In the genomic region with DNA sequence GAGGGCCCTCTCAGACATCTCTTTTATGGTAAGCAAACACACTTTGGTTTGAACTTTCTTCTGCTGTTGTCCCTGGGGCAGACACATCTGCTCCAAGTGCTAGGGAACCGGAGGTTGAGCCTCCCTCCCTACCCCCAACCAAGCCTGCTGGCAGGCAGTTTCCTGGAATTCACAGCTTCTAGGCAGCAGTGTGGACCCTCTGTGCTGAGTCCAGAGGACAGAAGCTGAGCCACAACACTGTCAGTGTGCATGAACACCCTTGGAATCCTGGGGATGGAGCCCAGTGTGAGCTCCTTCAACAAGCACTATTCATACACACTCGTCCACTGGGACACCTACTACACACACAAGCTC, we compare ENCODE assay signal across 9 mouse cellular contexts. TPM values are rescaled to one million over a fixed set of nuclear protein-coding genes. Genes with fewer than 3 reads are reported as not detected.
A peak's percentile ranks its signal among the peaks of the same experiment; 100 is the strongest.
DNase-seq lines count a peak whose midpoint lies in the region; ATAC-seq lines count a peak whose summit lies in the region.
"Had no signal": no experiment of that assay in that cellular context is flagged by ENCODE, and none has a peak within 500 bp of the region (broad histone marks: within the 10 kb centered on the region; RNA-seq: fewer than 3 reads in every experiment).

No protein-coding gene starts in this region.

- peaks cover 90% of the 10 kb centered on the region for H3K4me1 ChIP-seq in midbrain, embryonic 10.5 days
- peaks cover 59% of the 10 kb centered on the region for H3K4me1 ChIP-seq in midbrain, embryonic 16.5 days (ENCODE audit: control insufficient read depth, insufficient read depth, low read length)
- H3K4me1 ChIP-seq in intestine, embryonic 14.5 days (replicated peaks; ENCODE audit: control insufficient read depth, insufficient read depth, low read length): peaks cover 88% of the 10 kb centered on the region
- peaks cover 84% of the 10 kb centered on the region for H3K4me1 ChIP-seq in liver, embryonic 11.5 days (replicated peaks; ENCODE audit: control insufficient read depth, insufficient read depth, low read length)

- H3K4me3 ChIP-seq in midbrain, embryonic 10.5 days: no peak overlapping the region
- H3K4me3 ChIP-seq in midbrain, embryonic 16.5 days (ENCODE audit: low read depth, low read length): no peak overlapping the region
- H3K4me3 ChIP-seq in intestine, embryonic 14.5 days (ENCODE audit: low read depth, low read length): no peak overlapping the region
- no peak overlapping the region for H3K4me3 ChIP-seq in liver, embryonic 11.5 days (ENCODE audit: low read depth, low read length)

- no peak for ATAC-seq in midbrain, embryonic 16.5 days
- 0 out of 2 replicates have a peak, but pooled peaks have one; percentile 4 for ATAC-seq in intestine, embryonic 14.5 days (replicated peaks; ENCODE audit: low FRiP score, low TSS enrichment, low read depth)
- 0 out of 2 replicates have a peak, but pooled peaks have one; percentile 8 for ATAC-seq in liver, embryonic 11.5 days (replicated peaks; ENCODE audit: low FRiP score)

- H3K9me3 ChIP-seq in midbrain, embryonic 10.5 days (replicated peaks): no peaks in the 10 kb centered on the region
- no peaks in the 10 kb centered on the region for H3K9me3 ChIP-seq in midbrain, embryonic 16.5 days (replicated peaks; ENCODE audit: control insufficient read depth, low read length, poor library complexity, severe bottlenecking)
- no peaks in the 10 kb centered on the region for H3K9me3 ChIP-seq in intestine, embryonic 14.5 days (ENCODE audit: control insufficient read depth, low read length)
- H3K9me3 ChIP-seq in liver, embryonic 11.5 days (ENCODE audit: control insufficient read depth, low read length): no peaks in the 10 kb centered on the region

- peaks cover 31% of the 10 kb centered on the region for H3K36me3 ChIP-seq in midbrain, embryonic 10.5 days
- no peaks in the 10 kb centered on the region for H3K36me3 ChIP-seq in midbrain, embryonic 16.5 days (ENCODE audit: control insufficient read depth, insufficient read depth, low read length)
- peaks cover 18% of the 10 kb centered on the region for H3K36me3 ChIP-seq in intestine, embryonic 14.5 days (ENCODE audit: control insufficient read depth, insufficient read depth, low read length)
- H3K36me3 ChIP-seq in liver, embryonic 11.5 days (ENCODE audit: control insufficient read depth, insufficient read depth, low read length): peaks cover 2% of the 10 kb centered on the region; the same call in 1 of the 2 replicates

- no peaks in the 10 kb centered on the region; the same call in 1 of the 2 replicates for H3K27me3 ChIP-seq in midbrain, embryonic 10.5 days (ENCODE audit: low read depth, poor library complexity, severe bottlenecking)
- no peaks in the 10 kb centered on the region for H3K27me3 ChIP-seq in midbrain, embryonic 16.5 days (ENCODE audit: control insufficient read depth, insufficient read depth, low read depth, low read length)
- no peaks in the 10 kb centered on the region for H3K27me3 ChIP-seq in intestine, embryonic 14.5 days (replicated peaks; ENCODE audit: control insufficient read depth, insufficient read depth, low read length)
- no peaks in the 10 kb centered on the region for H3K27me3 ChIP-seq in liver, embryonic 11.5 days (replicated peaks; ENCODE audit: control insufficient read depth, insufficient read depth, low read length)

- peak overlapping the region; percentile 85 for H3K27ac ChIP-seq in midbrain, embryonic 10.5 days (replicated peaks)
- no peak overlapping the region for H3K27ac ChIP-seq in midbrain, embryonic 16.5 days (ENCODE audit: low read length)
- H3K27ac ChIP-seq in intestine, embryonic 14.5 days (ENCODE audit: low read depth): peak overlapping the region; percentile 81
- peak overlapping the region; percentile 75 for H3K27ac ChIP-seq in liver, embryonic 11.5 days (ENCODE audit: low read depth, low read length)

- WGBS in midbrain, embryonic 10.5 days: 44% methylated on average over 2 of the region's 2 CpGs
- 37% methylated on average over 2 of the region's 2 CpGs for WGBS in midbrain, embryonic 16.5 days
- WGBS in intestine, embryonic 14.5 days: 15% methylated on average over 2 of the region's 2 CpGs
- WGBS in liver, embryonic 11.5 days: 44% methylated on average over 2 of the region's 2 CpGs

- no peak overlapping the region for H3K9ac ChIP-seq in midbrain, embryonic 16.5 days (ENCODE audit: low read depth, low read length)
- no peak overlapping the region for H3K9ac ChIP-seq in intestine, embryonic 14.5 days (ENCODE audit: low read length)
- 0 out of 2 replicates have a peak overlapping the region, but pooled peaks have one; percentile 18 for H3K9ac ChIP-seq in liver, embryonic 11.5 days (ENCODE audit: low read depth, low read length)

- no peak for DNase-seq in midbrain, embryonic 10.5 days (ENCODE audit: low spot score)
- no peak for DNase-seq in intestine, embryonic 14.5 days (ENCODE audit: low spot score)
- no peak for DNase-seq in liver, embryonic 11.5 days (ENCODE audit: low spot score)
- no peak for DNase-seq in thymus, postnatal 36 days
- DNase-seq in B cell, adult 2 months: no peak
- no peak for DNase-seq in adrenal gland, adult 2 months
- DNase-seq in adipocyte (ENCODE audit: low spot score): no peak

- no peak overlapping the region for H3K4me2 ChIP-seq in midbrain, embryonic 16.5 days (ENCODE audit: low read length)
- peak overlapping the region; percentile 32 for H3K4me2 ChIP-seq in intestine, embryonic 14.5 days (ENCODE audit: low read length)
- peak overlapping the region; percentile 28 for H3K4me2 ChIP-seq in liver, embryonic 11.5 days

RNA-seq across cellular contexts. Expression of a gene that starts 55.3 kb away (rescaled TPM):
- polyA plus RNA-seq in midbrain, embryonic 10.5 days (2016; fragmentation: Nextera tagmentation; extraction: Ambion mirVana): not detected in 2 replicates
- polyA plus RNA-seq in midbrain, embryonic 16.5 days (2015; fragmentation: Nextera tagmentation; extraction: Ambion mirVana): not detected in 2 replicates
- polyA plus RNA-seq in intestine, embryonic 14.5 days (2014; fragmentation: Nextera tagmentation; extraction: Ambion mirVana): not detected in 2 replicates
- not detected in 2 replicates for polyA plus RNA-seq in liver, embryonic 11.5 days (2014; fragmentation: Nextera tagmentation; extraction: Ambion mirVana)
- not detected for total RNA-seq in adrenal gland, adult 2 months (2021)
- not detected in 2 replicates for polyA plus RNA-seq in adrenal gland, adult 2 months (2012; rRNA removed)
- total RNA-seq: left cerebral cortex, postnatal 10 days had no signal
